Mouse (Mus musculus): ENCODE data around the gene Snrpb2.

The Snrpb2 gene

DNA sequence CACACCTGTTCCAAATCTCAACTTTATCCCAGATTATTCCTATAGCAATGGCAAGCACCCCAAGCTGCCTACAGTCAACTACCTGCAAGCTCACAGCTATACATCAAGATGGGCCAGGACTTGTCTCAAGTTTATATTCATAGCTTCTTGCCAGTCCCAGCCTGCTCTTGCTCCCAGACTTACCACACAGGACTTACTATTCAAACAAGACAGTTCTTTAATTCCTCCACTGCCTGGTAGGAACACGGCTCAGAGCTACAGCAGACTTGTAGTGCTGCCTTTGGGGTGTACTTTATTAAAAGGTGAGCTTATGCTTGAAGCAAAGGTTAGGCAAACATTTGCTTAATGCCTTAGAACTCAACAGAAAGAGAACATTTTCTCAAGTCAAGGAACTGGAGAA lies 34.3 kb downstream of the Snrpb2 start:
- DNase-seq: no peak

DNA sequence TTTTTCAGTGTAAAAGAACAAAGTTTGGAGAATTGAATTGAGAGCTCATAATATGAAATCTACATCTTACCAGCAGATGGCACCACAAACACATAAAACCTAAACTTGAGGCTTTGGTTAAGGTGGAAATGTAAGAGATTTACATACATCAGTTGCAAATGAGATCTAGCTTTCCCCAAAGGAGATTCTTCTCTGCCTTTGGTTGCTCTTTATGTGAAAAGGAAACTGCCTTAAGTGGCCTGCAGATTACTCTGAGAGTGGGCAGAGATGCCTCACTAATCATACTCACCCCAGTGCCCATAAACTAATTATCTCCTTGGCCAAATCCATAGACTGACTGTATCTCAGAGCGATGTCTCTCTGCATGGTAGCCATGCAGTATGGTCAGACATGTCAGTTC lies 51.0 kb downstream of the Snrpb2 start:
- peak in 1 of 2 experiments; percentile 0 for DNase-seq

DNA sequence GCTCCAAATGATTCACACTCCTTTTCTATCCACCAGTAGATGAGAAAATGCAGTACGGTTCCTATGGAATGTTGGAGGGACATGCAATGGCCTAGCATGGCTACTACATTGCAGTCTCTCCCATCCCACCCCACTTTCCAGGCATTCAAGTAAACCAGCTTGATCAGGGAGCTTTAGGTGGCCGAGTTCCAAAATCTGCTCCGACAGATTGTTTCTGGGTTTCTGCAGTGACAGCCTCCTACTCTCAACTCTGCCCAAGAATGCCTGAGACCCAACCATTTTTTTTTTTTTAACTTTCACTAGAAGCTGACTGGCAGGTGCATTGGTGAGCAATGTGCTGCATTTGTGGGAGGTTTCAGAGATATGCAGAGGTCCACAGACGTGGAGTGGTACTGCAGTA lies 51.9 kb downstream of the Snrpb2 start:
- no peak for DNase-seq

DNA sequence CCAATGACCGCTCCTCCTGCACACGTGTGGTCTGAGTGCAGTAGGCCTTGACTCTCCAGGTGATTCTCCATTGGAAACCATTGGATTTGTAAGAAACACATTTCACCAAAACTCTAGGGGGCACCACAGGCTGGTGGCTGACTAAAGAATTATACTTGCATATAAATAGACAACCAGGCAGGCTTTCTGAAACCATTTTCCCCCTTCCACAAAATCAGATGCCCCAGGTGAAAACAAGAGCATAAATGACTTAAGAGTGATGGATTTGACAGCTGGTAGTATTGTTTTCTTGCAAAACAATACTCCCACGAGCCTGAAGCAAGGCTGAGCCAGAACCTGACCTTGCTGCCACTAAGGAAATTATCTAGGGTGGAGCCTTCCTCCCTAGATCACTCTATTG lies 54.6 kb downstream of the Snrpb2 start:
- no peak for DNase-seq

DNA sequence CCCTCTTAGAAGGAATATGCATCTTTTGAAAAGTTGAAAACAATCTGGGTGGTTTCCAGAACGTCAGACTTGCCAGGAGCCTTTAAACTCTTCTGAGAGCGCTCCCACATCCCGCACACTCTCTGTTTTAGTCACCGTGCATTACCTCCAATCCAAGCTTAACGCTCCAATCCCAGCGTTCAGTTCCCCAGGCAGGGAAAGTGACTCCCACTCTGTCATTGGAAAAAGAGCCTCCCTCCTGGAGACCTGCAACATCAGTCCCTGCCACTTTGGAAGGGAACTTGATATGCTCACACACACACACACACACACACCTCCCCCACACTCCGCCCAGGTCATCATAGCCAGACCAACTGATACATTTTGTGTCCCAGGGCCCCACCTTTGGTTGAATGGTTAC lies 55.4 kb downstream of the Snrpb2 start:
- DNase-seq: no peak
